Mouse (Mus musculus): ENCODE results near the gene Mylpf.

GRCm38 (mm10) chr7:127252414-127252813 lies 43.7 kb downstream of the Mylpf start:
- TF ChIP-seq POLR2A (IDR thresholded peaks at IDR 0.05; ENCODE audit: control insufficient read depth, extremely low read depth, insufficient read depth, low read length, poor library complexity), result no peak
- no peak for TF ChIP-seq CTCF (IDR thresholded peaks at IDR 0.05; ENCODE audit: borderline replicate concordance, control insufficient read depth, extremely low read depth, insufficient read depth, low read length, poor library complexity)

Data from thymus, adult 2 months (tissue).